Mouse (Mus musculus): ENCODE measurements around the gene Smc5.

DNA sequence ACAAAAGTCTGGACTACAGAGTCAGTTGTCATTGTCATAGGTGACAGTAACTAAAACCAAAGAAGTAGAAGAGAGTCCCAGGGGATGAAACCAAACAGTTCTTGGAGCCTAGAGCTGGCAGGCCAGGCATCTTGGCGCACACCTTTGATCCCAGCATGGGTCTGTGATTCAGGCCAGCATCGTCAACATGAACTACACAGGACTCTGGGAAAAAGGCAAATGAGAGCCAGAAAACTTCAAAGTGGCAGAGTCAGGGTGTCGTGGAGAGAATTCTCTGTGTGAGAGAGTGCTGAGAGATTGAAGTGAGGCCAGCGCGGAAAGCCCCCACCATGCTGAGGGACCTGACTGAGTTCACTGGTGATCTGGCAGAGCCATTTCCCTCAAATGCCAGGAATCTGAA lies 103.2 kb downstream of the Smc5 start:
- no peak for TF ChIP-seq CTCF (IDR thresholded peaks at IDR 0.05; ENCODE audit: borderline replicate concordance, insufficient read depth, low read length)
- no peak for TF ChIP-seq POLR2A (IDR thresholded peaks at IDR 0.05; ENCODE audit: low read depth, low read length)

Measured in embryonic fibroblast, embryonic 13.5 days (primary cell).